Comparison of ENCODE assay signal across 8 mouse cellular contexts in genomic region chr12:84147954-84148621, GRCm38 (mm10). TPM values are rescaled to one million over a fixed set of nuclear protein-coding genes. Genes with fewer than 3 reads are reported as not detected.
DNase-seq lines count a peak whose midpoint lies in the region; ATAC-seq and TF ChIP-seq lines count a peak whose summit lies in the region.

Pnma1 (minus strand) TSS chr12:84148489.

- H3K79me2 ChIP-seq in heart, adult 2 months (replicated peaks; ENCODE audit: control insufficient read depth, insufficient read depth, low read length): no peaks in the 10 kb centered on the region

- peak within 1 kb of the TSS; percentile 95 for H3K4me2 ChIP-seq in embryonic facial prominence, embryonic 13.5 days
- H3K4me2 ChIP-seq in limb, embryonic 12.5 days: peak within 1 kb of the TSS; percentile 77
- H3K4me2 ChIP-seq in midbrain, embryonic 13.5 days (replicated peaks): peak within 1 kb of the TSS; percentile 75

- DNase-seq in adrenal gland, adult (ENCODE audit: inconsistent age in 2 of 2, low spot score in 1 of 2): peak; percentile 65 to 86
- DNase-seq in adrenal gland, adult 8-10 months: no peak
- peak; percentile 73 to 79 for DNase-seq in heart, adult 2 months
- DNase-seq in kidney, adult 18-20 months: peak; percentile 58

- no peak for TF ChIP-seq POLR2A in heart, adult 2 months (IDR thresholded peaks at IDR 0.05; ENCODE audit: insufficient read depth, low read depth, low read length)
- no peak; the same call in 1 of the 2 replicates for TF ChIP-seq POLR2A in small intestine, adult 2 months (IDR thresholded peaks at IDR 0.05; ENCODE audit: low read depth, low read length)

- H3K4me1 ChIP-seq in embryonic facial prominence, embryonic 13.5 days: peaks cover 25% of the 10 kb centered on the region
- peaks cover 1% of the 10 kb centered on the region; the same call in 1 of the 2 replicates for H3K4me1 ChIP-seq in heart, adult 2 months (ENCODE audit: control insufficient read depth, insufficient read depth, low read length)
- H3K4me1 ChIP-seq in limb, embryonic 12.5 days (replicated peaks): peaks cover 20% of the 10 kb centered on the region
- H3K4me1 ChIP-seq in midbrain, embryonic 13.5 days (replicated peaks): peaks cover 29% of the 10 kb centered on the region
- H3K4me1 ChIP-seq in small intestine, adult 2 months (ENCODE audit: control insufficient read depth, insufficient read depth, insufficient read length, low read length): peaks cover 11% of the 10 kb centered on the region

- H3K36me3 ChIP-seq in embryonic facial prominence, embryonic 13.5 days: peaks cover 29% of the 10 kb centered on the region
- no peaks in the 10 kb centered on the region for H3K36me3 ChIP-seq in heart, adult 2 months (ENCODE audit: control insufficient read depth, insufficient read depth, low read length)
- peaks cover 35% of the 10 kb centered on the region for H3K36me3 ChIP-seq in limb, embryonic 12.5 days
- peaks cover 15% of the 10 kb centered on the region for H3K36me3 ChIP-seq in midbrain, embryonic 13.5 days
- peaks cover 25% of the 10 kb centered on the region for H3K36me3 ChIP-seq in small intestine, adult 2 months (ENCODE audit: control insufficient read depth, insufficient read depth, low read length)

- H3K9ac ChIP-seq in embryonic facial prominence, embryonic 13.5 days: peak within 1 kb of the TSS; percentile 72
- peak within 1 kb of the TSS; percentile 85 for H3K9ac ChIP-seq in heart, adult 2 months (ENCODE audit: low read depth, low read length)
- H3K9ac ChIP-seq in limb, embryonic 12.5 days (replicated peaks): peak within 1 kb of the TSS; percentile 63
- H3K9ac ChIP-seq in midbrain, embryonic 13.5 days (replicated peaks): peak within 1 kb of the TSS; percentile 72

- H3K27ac ChIP-seq in embryonic facial prominence, embryonic 13.5 days: no peak within 1 kb of the TSS
- H3K27ac ChIP-seq in heart, adult 2 months: peak within 1 kb of the TSS; percentile 59
- no peak within 1 kb of the TSS for H3K27ac ChIP-seq in limb, embryonic 12.5 days
- peak within 1 kb of the TSS; percentile 81 for H3K27ac ChIP-seq in midbrain, embryonic 13.5 days
- H3K27ac ChIP-seq in small intestine, adult 2 months (ENCODE audit: insufficient read depth, low read depth, low read length): no peak within 1 kb of the TSS

- no peak for TF ChIP-seq EP300 in heart, adult 2 months (IDR thresholded peaks at IDR 0.05; ENCODE audit: insufficient read depth, low read depth, low read length)

- peak within 1 kb of the TSS; percentile 54 for H3K4me3 ChIP-seq in embryonic facial prominence, embryonic 13.5 days
- peak within 1 kb of the TSS; percentile 60 for H3K4me3 ChIP-seq in heart, adult 2 months
- peak within 1 kb of the TSS; percentile 47 for H3K4me3 ChIP-seq in limb, embryonic 12.5 days (replicated peaks)
- H3K4me3 ChIP-seq in midbrain, embryonic 13.5 days (replicated peaks): peak within 1 kb of the TSS; percentile 60
- peak within 1 kb of the TSS; percentile 69 for H3K4me3 ChIP-seq in small intestine, adult 2 months (ENCODE audit: low read depth, low read length)

- under 1% methylated on average over 50 of the region's 50 CpGs for WGBS in embryonic facial prominence, embryonic 13.5 days
- WGBS in heart, adult 2 months: 2% methylated on average over 50 of the region's 50 CpGs
- 1% methylated on average over 48 of the region's 50 CpGs for WGBS in limb, embryonic 12.5 days
- under 1% methylated on average over 50 of the region's 50 CpGs for WGBS in midbrain, embryonic 13.5 days
- 2% methylated on average over 50 of the region's 50 CpGs for WGBS in small intestine, adult 2 months

- intact Hi-C loops in heart, adult 2 months (cut with DNase I): loop anchor here (5.0 kb wide), 1 partner anchor 99 kb away; no protein-coding TSS in a partner anchor

- TF ChIP-seq CTCF in heart, adult 2 months (IDR thresholded peaks at IDR 0.05): peak; percentile 78
- peak; percentile 22; the same call in 1 of the 2 replicates for TF ChIP-seq CTCF in small intestine, adult 2 months (IDR thresholded peaks at IDR 0.05; ENCODE audit: extremely low read depth, insufficient read length, insufficient replicate concordance, low read depth, low read length)

- H3K27me3 ChIP-seq in embryonic facial prominence, embryonic 13.5 days: no peaks in the 10 kb centered on the region
- H3K27me3 ChIP-seq in heart, adult 2 months (ENCODE audit: control insufficient read depth, insufficient read depth, low read length): no peaks in the 10 kb centered on the region
- H3K27me3 ChIP-seq in limb, embryonic 12.5 days: no peaks in the 10 kb centered on the region
- no peaks in the 10 kb centered on the region for H3K27me3 ChIP-seq in midbrain, embryonic 13.5 days
- no peaks in the 10 kb centered on the region for H3K27me3 ChIP-seq in small intestine, adult 2 months (ENCODE audit: control insufficient read depth, insufficient read depth, low read length)

- no peaks in the 10 kb centered on the region for H3K9me3 ChIP-seq in embryonic facial prominence, embryonic 13.5 days
- H3K9me3 ChIP-seq in limb, embryonic 12.5 days: no peaks in the 10 kb centered on the region
- H3K9me3 ChIP-seq in midbrain, embryonic 13.5 days: no peaks in the 10 kb centered on the region

- ATAC-seq in embryonic facial prominence, embryonic 13.5 days (ENCODE audit: insufficient number of reproducible peaks, insufficient read depth, low FRiP score, low TSS enrichment, low read depth): peak; percentile 54; the same call in 1 of the 2 replicates
- ATAC-seq in limb, embryonic 12.5 days (ENCODE audit: insufficient number of reproducible peaks, insufficient read depth, low FRiP score, low TSS enrichment, low read depth): peak; percentile 70
- ATAC-seq in midbrain, embryonic 13.5 days: peak; percentile 96

RNA-seq across cellular contexts. Expression of gene Pnma1, which starts in this region (rescaled TPM):
- under 1 TPM; 0.09 to 0.56 (median 0.35) TPM for total RNA-seq in adrenal gland, adult 8-10 months (2022)
- 0.74 and 1.1 TPM in 2 replicates for polyA plus RNA-seq in embryonic facial prominence, embryonic 13.5 days (2015; fragmentation: Nextera tagmentation; extraction: Ambion mirVana)
- under 1 TPM; 0.10 to 0.20 TPM for total RNA-seq in heart, adult 2 months (2021)
- 0.04 and 0.06 TPM in 2 replicates for polyA plus RNA-seq in heart, adult 2 months (2012; rRNA removed)
- polyA plus RNA-seq in limb, embryonic 12.5 days (2016; fragmentation: Nextera tagmentation; extraction: Ambion mirVana): 1.2 and 1.3 TPM in 2 replicates
- 5.5 and 6.5 TPM in 2 replicates for polyA plus RNA-seq in midbrain, embryonic 13.5 days (2015; fragmentation: Nextera tagmentation; extraction: Ambion mirVana)
- 0.10 and 0.33 TPM in 2 replicates for polyA plus RNA-seq in small intestine, adult 2 months (2012; rRNA removed)

Comparison
In these comparisons a context has a peak if more than half of its experiments do, and no peak if none do; other contexts are left out.
1. Peak in DNase-seq, H3K4me3 ChIP-seq, H3K27ac ChIP-seq and H3K9ac ChIP-seq in heart, adult 2 months; RNA of the gene not detected or under 1 TPM.